Mouse (Mus musculus) hindbrain, postnatal 0 days (tissue): ENCODE data around the gene Tmed3. TPM values are rescaled to one million over a fixed set of nuclear protein-coding genes. Genes with fewer than 3 reads are reported as not detected.

Experiments used
- ATAC-seq: fragments of 200-750 bp; cut with Nextera tagmentation; 2 replicates; pipeline ENCODE4 v1.8.0; 2017; ENCODE audit warnings: mild to moderate bottlenecking, moderate TSS enrichment, moderate library complexity
- DNase-seq: peaks from one replicate; pipeline ENCODE4 v3.0.0-alpha.2; 2015; ENCODE audit warnings: low spot score
- H3K27ac ChIP-seq: fragments of 300-500 bp; sonication (generic); 2 replicates; pipeline ENCODE4 v1.5.1; 2014; ENCODE audit warnings: mild to moderate bottlenecking
- H3K27me3 ChIP-seq: fragments of 300-500 bp; sonication (generic); 2 replicates; pipeline ENCODE4 v1.6.1; 2014; ENCODE audit warnings: low read length, mixed read lengths; ENCODE audit not compliant: insufficient read depth
- H3K36me3 ChIP-seq: fragments of 300-500 bp; sonication (generic); 2 replicates; pipeline ENCODE4 v1.6.1; 2014; ENCODE audit warnings: low read length, mixed read lengths; ENCODE audit not compliant: insufficient read depth
- H3K4me1 ChIP-seq: fragments of 300-500 bp; sonication (generic); 2 replicates; pipeline ENCODE4 v1.6.1; 2014; ENCODE audit warnings: antibody characterized with exemption, low read length, mixed read lengths; ENCODE audit not compliant: insufficient read depth
- H3K4me2 ChIP-seq: fragments of 300-500 bp; sonication (generic); 2 replicates; pipeline ENCODE4 v1.6.1; 2014; ENCODE audit warnings: low read depth, mild to moderate bottlenecking, low read length, moderate library complexity, mixed read lengths
- H3K4me3 ChIP-seq: fragments of 300-500 bp; sonication (generic); 2 replicates; pipeline ENCODE4 v1.5.1; 2014; ENCODE audit warnings: low read length
- H3K9ac ChIP-seq: fragments of 300-500 bp; sonication (generic); replicated peaks from 2 replicates; pipeline ENCODE4 v1.6.1; 2014; ENCODE audit warnings: mild to moderate bottlenecking, low read length, moderate library complexity, mixed read lengths
- H3K9me3 ChIP-seq: fragments of 300-500 bp; sonication (generic); 2 replicates; pipeline ENCODE4 v1.6.1; 2016; ENCODE audit warnings: low read length, mixed read lengths
- CTCF ChIP-seq: IDR thresholded peaks from 2 replicates; pipeline ENCODE4 v1.5.1; 2016; ENCODE audit warnings: antibody characterized with exemption, control low read depth, low read depth
- WGBS: fragments of 180-500 bp; shearing (Covaris S2); extraction: QIAGEN DNeasy Blood & Tissue Kit; methylation state at CpG from one replicate; pipeline ENCODE4 v1.1.7; 2014; 5-methylcytosine and 5-hydroxymethylcytosine counted together
- polyA plus RNA-seq: library from polyadenylated mRNA; unstranded; fragments of >200 nt; fragmentation: Nextera tagmentation; extraction: Ambion mirVana; gene quantifications from 2 replicates; pipeline ENCODE4 v1.2.1, GENCODE M21; 2015
- total RNA-seq: library from RNA; depleted of rRNA; stranded (reverse); fragments of >200 nt; gene quantifications from 2 replicates; pipeline ENCODE4 v1.2.3, GENCODE M21; 2014; rRNA removed

The Tmed3 gene
- total and polyA plus RNA-seq, 2 experiments from 2014 or later: 60.0 to 68.2 TPM

GRCm38 (mm10) chr9:89678974-89679373, 25.9 kb downstream of the Tmed3 start:
- peak; percentile 75 for TF ChIP-seq CTCF
- DNase-seq: peak; percentile 64
- Histone ChIP-seq H3K4me1 (no peaks in the 10 kb centered on the region), H3K9me3 (no peaks in the 10 kb centered on the region), H3K27me3 (no peaks in the 10 kb centered on the region), H3K4me3 (no peak overlapping the region), H3K36me3 (no peaks in the 10 kb centered on the region), H3K27ac (no peak overlapping the region), H3K9ac (no peak overlapping the region), H3K4me2 (no peak overlapping the region)
- 61% methylated on average over 1 of the region's 1 CpGs for WGBS
- peak; percentile 80 for ATAC-seq

- Histone ChIP-seq H3K9ac (no peak overlapping the region), H3K36me3 (no peaks in the 10 kb centered on the region), H3K4me2 (no peak overlapping the region), H3K4me1 (no peaks in the 10 kb centered on the region), H3K27ac (no peak overlapping the region), H3K9me3 (no peaks in the 10 kb centered on the region), H3K27me3 (no peaks in the 10 kb centered on the region), H3K4me3 (no peak overlapping the region)
- DNase-seq (peak; percentile 93), ATAC-seq (peak; percentile 84)
- peak; percentile 93 for TF ChIP-seq CTCF
- 47% methylated on average over 3 of the region's 3 CpGs for WGBS
These were observed 30.8 kb downstream of the Tmed3 start for GRCm38 (mm10) chr9:89674014-89674618.

GRCm38 (mm10) chr9:89673402-89673801, 31.5 kb downstream of the Tmed3 start:
- Histone ChIP-seq H3K9ac (no peak overlapping the region), H3K36me3 (no peaks in the 10 kb centered on the region), H3K27me3 (no peaks in the 10 kb centered on the region), H3K4me3 (no peak overlapping the region), H3K9me3 (no peaks in the 10 kb centered on the region), H3K27ac (no peak overlapping the region), H3K4me2 (no peak overlapping the region), H3K4me1 (no peaks in the 10 kb centered on the region)
- 92% methylated on average over 1 of the region's 1 CpGs for WGBS
- no peak for TF ChIP-seq CTCF
- ATAC-seq (no peak), DNase-seq (no peak)

- H3K36me3 ChIP-seq: no peaks in the 10 kb centered on the region
- H3K4me2 ChIP-seq: no peak overlapping the region
- no peak for TF ChIP-seq CTCF
- WGBS: 74% methylated on average over 4 of the region's 4 CpGs
- H3K27me3 ChIP-seq: no peaks in the 10 kb centered on the region
- H3K9me3 ChIP-seq: no peaks in the 10 kb centered on the region
- no peaks in the 10 kb centered on the region for H3K4me1 ChIP-seq
- ATAC-seq: no peak
- no peak for DNase-seq
- H3K4me3 ChIP-seq: no peak overlapping the region
- no peak overlapping the region for H3K9ac ChIP-seq
- H3K27ac ChIP-seq: no peak overlapping the region
These were observed 35.0 kb downstream of the Tmed3 start for GRCm38 (mm10) chr9:89669878-89670277.

GRCm38 (mm10) chr9:89667306-89667942, 37.4 kb downstream of the Tmed3 start:
- H3K27me3 ChIP-seq: no peaks in the 10 kb centered on the region
- DNase-seq: no peak
- 86% methylated on average over 4 of the region's 4 CpGs for WGBS
- no peak for ATAC-seq
- H3K4me2 ChIP-seq: no peak overlapping the region
- no peaks in the 10 kb centered on the region for H3K9me3 ChIP-seq
- H3K27ac ChIP-seq: no peak overlapping the region
- no peak overlapping the region for H3K9ac ChIP-seq
- H3K4me3 ChIP-seq: no peak overlapping the region
- TF ChIP-seq CTCF: no peak
- H3K36me3 ChIP-seq: no peaks in the 10 kb centered on the region
- H3K4me1 ChIP-seq: no peaks in the 10 kb centered on the region

GRCm38 (mm10) chr9:89650913-89651312, 54.0 kb downstream of the Tmed3 start:
- no peak for DNase-seq
- Histone ChIP-seq H3K4me2 (no peak overlapping the region), H3K4me3 (no peak overlapping the region), H3K9me3 (no peaks in the 10 kb centered on the region), H3K27ac (no peak overlapping the region), H3K9ac (no peak overlapping the region), H3K36me3 (no peaks in the 10 kb centered on the region), H3K4me1 (no peaks in the 10 kb centered on the region), H3K27me3 (no peaks in the 10 kb centered on the region)
- WGBS: 76% methylated on average over 6 of the region's 6 CpGs
- ATAC-seq: no peak
- TF ChIP-seq CTCF: no peak

Other genes starting within 250 kb of the Tmed3 start
- 22.8 and 30.7 TPM in 2 replicates for gene Minar1, start 81.9 kb downstream of the Tmed3 start, total RNA-seq
- 6.8 TPM in 2 replicates for gene Minar1, start 81.9 kb downstream of the Tmed3 start, polyA plus RNA-seq
- 1.8 and 2.8 TPM in 2 replicates for gene Ankrd34c, start 33.4 kb upstream of the Tmed3 start, total RNA-seq
- gene Ankrd34c, start 33.4 kb upstream of the Tmed3 start, polyA plus RNA-seq: 1.3 and 1.4 TPM in 2 replicates
- gene Rasgrf1, start 204.8 kb upstream of the Tmed3 start, total RNA-seq: 44.4 and 53.4 TPM in 2 replicates
- 28.3 and 29.6 TPM in 2 replicates for gene Rasgrf1, start 204.8 kb upstream of the Tmed3 start, polyA plus RNA-seq